Mouse (Mus musculus) liver, embryonic 14.5 days (tissue): ENCODE measurements at regions not wholly inside any gene's neighbourhood (a gene's known extent, or its start where the extent isn't known, plus 50 kb on each side); places are given as distances from the start of the nearest gene placed in this dataset.
"Not testable (repeated sequence)": the region's sequence is repeated elsewhere in the genome, so short reads cannot be mapped to it uniquely, and the experiment has no call there.

ENCODE experiments used
- ATAC-seq: fragments of 200-750 bp; cut with Nextera tagmentation; 2 replicates; pipeline ENCODE4 v1.8.0; 2017; ENCODE audit warnings: moderate number of reproducible peaks, mild to moderate bottlenecking, moderate library complexity; ENCODE audit not compliant: insufficient read depth
- DNase-seq, 3 experiments: peaks; one replicate each; pipeline ENCODE4 v3.0.0-alpha.2; 2012 to 2013; ENCODE audit warnings: low read depth in 3 of 3, low spot score in 3 of 3
- H3K27ac ChIP-seq: fragments of 300-500 bp; sonication (generic); 2 replicates; pipeline ENCODE4 v1.5.1; 2014; ENCODE audit warnings: moderate library complexity, mild to moderate bottlenecking, control low read depth, inconsistent platforms
- H3K27me3 ChIP-seq: fragments of 300-500 bp; sonication (generic); 2 replicates; pipeline ENCODE4 v1.6.1; 2014; ENCODE audit warnings: mild to moderate bottlenecking, low read length, moderate library complexity; ENCODE audit not compliant: control insufficient read depth, insufficient read depth
- H3K36me3 ChIP-seq: fragments of 300-500 bp; sonication (generic); replicated peaks from 2 replicates; pipeline ENCODE4 v1.6.1; 2014; ENCODE audit warnings: low read depth; ENCODE audit not compliant: control insufficient read depth, insufficient read depth
- H3K4me1 ChIP-seq, 2 experiments: fragments of 200-500 bp in 1 of 2; fragments of 300-500 bp in 1 of 2; sonication (generic) in 1 of 2; replicated peaks; 2 replicates each; pipeline ENCODE4 v1.6.1; 2012 to 2014; ENCODE audit warnings: antibody characterized with exemption in 1 of 2, inconsistent platforms in 1 of 2, low read length in 1 of 2; ENCODE audit not compliant: control insufficient read depth in 2 of 2, insufficient read depth in 2 of 2
- H3K4me2 ChIP-seq: fragments of 300-500 bp; sonication (generic); 2 replicates; pipeline ENCODE4 v1.6.1; 2014; ENCODE audit warnings: low read depth, mild to moderate bottlenecking, control low read depth, moderate library complexity
- H3K4me3 ChIP-seq, 2 experiments: fragments of 200-500 bp in 1 of 2; fragments of 300-500 bp in 1 of 2; sonication (generic) in 1 of 2; 2 replicates each; pipeline ENCODE4 v1.5.1; 2012 to 2014; ENCODE audit warnings: low read depth in 2 of 2, low read length in 2 of 2, mild to moderate bottlenecking in 2 of 2, control low read depth in 1 of 2, inconsistent platforms in 1 of 2, moderate library complexity in 1 of 2; ENCODE audit not compliant: insufficient read depth in 1 of 2
- H3K9ac ChIP-seq: fragments of 300-500 bp; sonication (generic); replicated peaks from 2 replicates; pipeline ENCODE4 v1.6.1; 2014; ENCODE audit warnings: mild to moderate bottlenecking, control low read depth, moderate library complexity
- H3K9me3 ChIP-seq: fragments of 300-500 bp; sonication (generic); 2 replicates; pipeline ENCODE4 v1.6.1; 2016; ENCODE audit warnings: low read length, mixed read lengths; ENCODE audit not compliant: control insufficient read depth
- CTCF ChIP-seq: IDR thresholded peaks from 2 replicates; pipeline ENCODE4 v1.5.1; 2016; ENCODE audit warnings: antibody characterized with exemption, low read depth, control low read depth
- EP300 ChIP-seq: IDR thresholded peaks from 2 replicates; pipeline ENCODE4 v1.6.1; 2016; ENCODE audit warnings: antibody characterized with exemption, low read depth
- WGBS: fragments of 180-500 bp; shearing (Covaris S2); extraction: QIAGEN DNeasy Blood & Tissue Kit; methylation state at CpG from one replicate; pipeline ENCODE4 v1.1.7; 2014; ENCODE audit not compliant: insufficient replicate concordance; 5-methylcytosine and 5-hydroxymethylcytosine counted together

GRCm38 (mm10) chr4:64432097-64432496, 385.3 kb upstream of the Tnc start:
- Histone ChIP-seq H3K27me3 (no peaks in the 10 kb centered on the region), H3K4me3 (no peak overlapping the region), H3K4me2 (no peak overlapping the region), H3K9ac (no peak overlapping the region), H3K27ac (no peak overlapping the region), H3K36me3 (no peaks in the 10 kb centered on the region), H3K9me3 (no peaks in the 10 kb centered on the region), H3K4me1 (no peaks in the 10 kb centered on the region)
- TF ChIP-seq EP300, result no peak
- no peak for TF ChIP-seq CTCF
- 66% methylated on average over 1 of the region's 1 CpGs for WGBS
- DNase-seq (no peak), ATAC-seq (no peak)

DNA sequence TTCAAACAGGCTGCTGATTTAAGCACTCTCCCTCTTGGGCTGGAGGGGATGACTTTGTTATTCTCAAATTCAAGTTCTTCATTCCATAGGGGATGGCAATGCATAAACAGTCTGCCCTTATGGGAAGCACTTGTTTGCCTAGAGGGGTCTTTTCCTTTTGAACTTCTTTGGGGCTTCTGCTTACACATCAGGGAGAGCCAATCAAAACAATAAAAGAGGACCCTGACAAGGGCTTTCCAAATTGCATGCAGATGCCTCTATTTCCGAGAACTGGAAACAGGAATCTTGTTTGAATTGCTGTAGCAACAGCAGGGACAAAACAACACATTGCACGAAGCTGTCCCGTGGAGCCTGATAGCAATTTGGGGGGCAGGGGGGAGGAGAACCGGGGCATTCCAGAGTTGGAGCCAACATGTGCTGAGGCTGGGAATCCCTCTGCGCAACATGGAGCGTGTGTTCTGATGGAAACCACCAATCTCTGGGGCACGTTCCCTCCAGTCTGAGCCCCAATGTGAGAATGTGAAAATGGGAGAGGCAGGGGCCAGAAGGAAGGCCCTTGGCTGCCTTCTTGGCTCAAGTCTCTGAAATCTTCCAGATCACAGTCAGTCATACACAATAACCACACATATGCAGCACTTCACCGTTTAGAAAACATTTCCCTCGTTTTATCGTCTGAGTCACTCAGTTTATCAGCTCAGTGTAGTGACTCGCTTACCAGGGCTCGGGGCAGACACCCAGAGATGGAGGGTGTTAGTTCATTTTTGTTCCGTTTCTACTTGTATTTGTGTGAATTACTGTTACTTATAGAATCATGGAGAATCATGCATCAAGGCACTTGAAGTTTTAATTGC, 391.2 kb upstream of the Tnc start:
- Histone ChIP-seq H3K4me2 (no peak overlapping the region), H3K9me3 (no peaks in the 10 kb centered on the region), H3K27me3 (no peaks in the 10 kb centered on the region), H3K9ac (no peak overlapping the region), H3K4me3 (no peak overlapping the region), H3K36me3 (no peaks in the 10 kb centered on the region), H3K4me1 (no peaks in the 10 kb centered on the region), H3K27ac (no peak overlapping the region)
- WGBS, result 61% methylated on average over 13 of the region's 13 CpGs
- DNase-seq (no peak), ATAC-seq (no peak)
- no peak for TF ChIP-seq EP300
- no peak for TF ChIP-seq CTCF

DNA sequence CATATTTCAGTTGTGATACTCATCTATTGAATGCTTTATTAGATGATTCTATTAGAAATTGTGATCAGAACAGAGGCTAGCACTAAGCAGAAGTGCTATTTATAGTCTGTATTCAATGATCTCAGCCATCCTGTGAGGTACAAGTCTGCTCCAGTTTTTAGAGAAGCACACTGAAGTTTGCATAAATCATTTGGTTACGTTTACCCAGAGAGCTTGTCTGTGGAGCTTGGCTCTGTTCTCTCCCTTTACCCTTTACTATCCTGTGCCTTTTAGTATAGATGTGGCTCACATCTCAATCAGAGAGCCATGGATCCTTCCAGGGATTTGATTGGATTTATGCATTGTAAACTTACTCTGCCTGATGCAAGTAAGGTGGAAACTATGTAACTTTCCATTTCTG, 404.6 kb upstream of the Tnc start:
- no peak for ATAC-seq
- no peaks in the 10 kb centered on the region for H3K36me3 ChIP-seq
- no peak overlapping the region for H3K4me2 ChIP-seq
- 42% methylated on average over 1 of the region's 1 CpGs for WGBS
- no peaks in the 10 kb centered on the region for H3K9me3 ChIP-seq
- H3K4me3 ChIP-seq, result no peak overlapping the region
- H3K4me1 ChIP-seq, result no peaks in the 10 kb centered on the region
- no peak overlapping the region for H3K9ac ChIP-seq
- no peaks in the 10 kb centered on the region for H3K27me3 ChIP-seq
- no peak overlapping the region for H3K27ac ChIP-seq
- TF ChIP-seq EP300 (no peak), CTCF (no peak)
- DNase-seq, result no peak

DNA sequence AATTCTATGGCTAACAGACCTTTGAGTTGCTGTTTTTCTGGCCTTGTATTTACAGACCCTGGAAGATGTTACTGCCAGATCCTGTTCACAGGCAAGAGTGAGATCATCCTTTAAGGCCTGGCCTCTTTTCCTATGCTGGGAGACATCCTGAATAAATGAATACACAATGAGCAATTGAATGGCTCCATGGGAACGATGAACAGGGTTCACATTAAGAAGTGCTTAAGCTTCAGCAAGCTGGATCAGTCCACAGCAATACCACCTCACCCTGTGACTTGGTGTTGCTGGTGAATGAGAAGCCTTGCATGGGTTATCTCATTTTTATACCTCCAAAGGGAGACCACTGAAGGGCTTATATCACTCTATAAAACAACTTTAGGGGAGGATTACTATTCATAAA, 405.1 kb upstream of the Tnc start:
- H3K9ac ChIP-seq, result no peak overlapping the region
- no peaks in the 10 kb centered on the region for H3K36me3 ChIP-seq
- TF ChIP-seq EP300, result no peak
- TF ChIP-seq CTCF, result no peak
- H3K4me2 ChIP-seq, result no peak overlapping the region
- ATAC-seq, result no peak
- no peaks in the 10 kb centered on the region for H3K27me3 ChIP-seq
- WGBS, result 48% methylated on average over 1 of the region's 1 CpGs
- no peak overlapping the region for H3K27ac ChIP-seq
- no peak for DNase-seq
- H3K9me3 ChIP-seq, result no peaks in the 10 kb centered on the region
- no peaks in the 10 kb centered on the region for H3K4me1 ChIP-seq
- H3K4me3 ChIP-seq, result no peak overlapping the region

DNA sequence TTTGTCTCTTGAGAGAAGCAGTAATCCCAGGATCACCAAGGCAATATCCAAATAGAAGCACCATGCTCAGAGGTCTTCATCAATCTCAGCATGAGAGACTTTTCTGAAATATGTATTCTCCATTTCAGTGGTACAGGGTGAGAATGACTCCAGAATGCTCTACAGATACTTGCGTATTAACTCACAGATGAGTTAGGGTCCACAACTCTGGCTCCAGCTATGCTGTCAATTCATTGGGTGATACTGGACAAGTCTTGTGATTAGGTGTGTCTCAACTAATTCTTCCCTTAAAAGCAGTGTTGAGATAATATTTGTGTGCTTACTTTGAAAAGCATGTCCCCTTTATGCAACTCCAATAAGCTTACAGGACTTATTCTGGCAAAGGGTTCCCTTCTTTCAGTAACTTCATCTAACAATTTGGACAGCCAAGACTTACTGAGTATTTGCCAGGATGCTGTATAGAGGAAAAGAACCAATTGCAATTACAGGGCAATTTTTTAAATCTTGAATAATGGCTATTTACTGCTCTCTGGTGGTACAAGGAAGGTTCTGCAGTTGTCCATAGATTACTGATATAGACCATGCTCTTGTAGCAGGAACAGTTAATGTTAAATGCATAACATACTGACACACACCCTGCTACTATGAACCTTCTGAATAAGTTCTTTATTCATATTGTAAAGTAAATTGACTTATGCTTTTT, 445.6 kb upstream of the Tnc start:
- Histone ChIP-seq H3K36me3 (no peaks in the 10 kb centered on the region), H3K4me1 (no peaks in the 10 kb centered on the region), H3K4me3 (no peak overlapping the region), H3K9ac (no peak overlapping the region), H3K4me2 (no peak overlapping the region), H3K27me3 (no peaks in the 10 kb centered on the region), H3K9me3 (no peaks in the 10 kb centered on the region), H3K27ac (no peak overlapping the region)
- no peak for DNase-seq
- 83% methylated on average over 1 of the region's 1 CpGs for WGBS
- no peak for ATAC-seq
- TF ChIP-seq CTCF, result no peak

DNA sequence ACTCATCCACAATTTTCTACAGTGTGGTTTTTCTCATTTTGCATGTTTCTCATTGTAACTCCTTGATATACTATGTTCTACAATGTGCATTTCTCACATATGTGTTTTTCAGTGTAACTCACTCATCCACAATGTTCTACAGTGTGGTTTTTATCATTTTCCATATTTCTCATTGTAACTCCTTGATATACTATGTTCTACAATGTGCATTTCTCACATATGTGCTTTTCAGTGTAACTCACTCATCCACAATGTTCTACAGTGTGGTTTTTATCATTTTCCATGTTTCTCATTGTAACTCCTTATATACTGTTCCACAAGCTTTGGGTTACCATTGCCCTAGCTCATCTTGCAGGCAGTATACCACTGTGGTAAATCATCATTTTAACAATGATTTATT, 450.9 kb upstream of the Tnc start:
- DNase-seq, result peak; percentile 53 to 74 (median 64)
- H3K27ac ChIP-seq, H3K9me3 ChIP-seq, H3K4me1 ChIP-seq, H3K9ac ChIP-seq, H3K36me3 ChIP-seq, H3K4me2 ChIP-seq, H3K4me3 ChIP-seq, H3K27me3 ChIP-seq: not testable (repeated sequence)
- ATAC-seq, result peak; percentile 86
